Mouse (Mus musculus) olfactory bulb, adult 2 months (tissue): ENCODE data around the gene Olfr1449. TPM values are rescaled to one million over a fixed set of nuclear protein-coding genes. Genes with fewer than 3 reads are reported as not detected.
"Not testable (repeated sequence)": the region's sequence is repeated elsewhere in the genome, so short reads cannot be mapped to it uniquely, and the experiment has no call there.

ENCODE experiments used
- H3K27ac ChIP-seq: fragments of 200-500 bp; 2 replicates; pipeline ENCODE4 v1.5.1; 2012; ENCODE audit warnings: low read depth, low read length; ENCODE audit not compliant: insufficient read depth
- H3K4me1 ChIP-seq: fragments of 200-500 bp; 2 replicates; pipeline ENCODE4 v1.6.1; 2012; ENCODE audit warnings: low read length; ENCODE audit not compliant: control insufficient read depth, insufficient read depth
- H3K4me3 ChIP-seq: fragments of 200-500 bp; 2 replicates; pipeline ENCODE4 v1.5.1; 2012; ENCODE audit warnings: mild to moderate bottlenecking, low read depth, low read length, moderate library complexity; ENCODE audit not compliant: insufficient read depth
- CTCF ChIP-seq: fragments of 200-500 bp; IDR thresholded peaks from 2 replicates; pipeline ENCODE4 v1.5.1; 2012; ENCODE audit warnings: low read depth, mild to moderate bottlenecking, low read length, moderate library complexity; ENCODE audit not compliant: insufficient read depth
- POLR2A ChIP-seq: fragments of 200-500 bp; IDR thresholded peaks from 2 replicates; pipeline ENCODE4 v1.6.1; 2012; ENCODE audit warnings: mild to moderate bottlenecking, low read depth, low read length, moderate library complexity; ENCODE audit not compliant: insufficient read depth
- WGBS: fragments of 180-500 bp; shearing (Covaris S2); methylation state at CpG from one replicate; pipeline ENCODE4 v1.1.7; 2018; 5-methylcytosine and 5-hydroxymethylcytosine counted together
- polyA plus RNA-seq: library from polyadenylated mRNA; stranded (reverse); fragments of >200 nt; gene quantifications from 2 replicates; pipeline ENCODE4 v1.2.4, GENCODE M21; 2012; ENCODE audit warnings: low replicate concordance; ENCODE audit not compliant: missing spikeins, insufficient read depth, insufficient read length

Gene Olfr1449
- not detected in 2 replicates for polyA plus RNA-seq

DNA sequence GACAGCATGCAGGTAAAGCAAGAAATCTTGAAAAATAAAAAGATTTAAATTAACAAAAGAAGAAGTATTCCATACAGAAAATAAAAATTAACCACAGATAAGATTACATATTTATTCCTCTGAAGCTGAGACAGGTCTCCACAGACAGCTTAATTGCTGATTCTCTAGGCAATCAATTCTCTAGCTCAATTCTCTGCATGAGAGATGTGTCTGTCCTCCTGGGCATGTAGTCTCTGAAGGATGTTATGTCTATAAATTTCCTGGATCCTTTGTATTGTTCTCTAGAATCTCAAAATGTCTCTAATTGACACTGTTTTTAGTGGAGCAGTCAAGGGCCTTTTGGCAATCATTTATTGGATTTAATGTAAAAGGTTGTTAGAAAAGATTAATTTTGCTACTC, at the start of gene Olfr1449:
Gene Olfr1449, plus strand, starts transcription at position 301 of the 400 bp plus-strand sequence.
- Histone ChIP-seq H3K4me3 (no peak within 1 kb of the TSS), H3K4me1 (no peaks in the 10 kb centered on the region), H3K27ac (no peak within 1 kb of the TSS)
- no peak for TF ChIP-seq POLR2A
- TF ChIP-seq CTCF = no peak

DNA sequence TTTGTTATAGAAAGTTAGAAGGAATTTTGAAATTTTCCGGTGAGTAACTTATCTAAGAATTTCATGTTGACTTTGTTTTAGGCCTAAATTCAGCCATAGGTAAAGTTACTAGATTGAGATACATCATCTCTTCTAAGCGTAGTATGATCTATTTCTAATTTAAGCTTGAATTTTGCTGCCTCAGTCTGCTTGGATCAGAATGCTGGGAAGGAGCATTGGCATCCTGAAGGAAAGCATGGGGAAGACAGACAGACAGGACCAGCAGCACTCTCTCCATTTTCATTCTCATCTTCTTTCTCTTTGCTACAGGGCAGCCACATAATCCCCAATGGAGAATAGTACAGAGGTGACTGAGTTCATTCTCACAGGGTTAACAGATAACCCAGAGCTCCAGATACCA, 47.1 kb upstream of the Olfr1449 start, which contains the start of gene Olfr1445:
Gene Olfr1445, plus strand, starts transcription at position 301 of the 400 bp plus-strand sequence.
- Histone ChIP-seq H3K27ac (no peak within 1 kb of the TSS), H3K4me1 (no peaks in the 10 kb centered on the region), H3K4me3 (no peak within 1 kb of the TSS)
- 90% methylated on average over 2 of the region's 2 CpGs for whole genome bisulfite sequencing
- TF ChIP-seq POLR2A = no peak
- no peak for TF ChIP-seq CTCF

DNA sequence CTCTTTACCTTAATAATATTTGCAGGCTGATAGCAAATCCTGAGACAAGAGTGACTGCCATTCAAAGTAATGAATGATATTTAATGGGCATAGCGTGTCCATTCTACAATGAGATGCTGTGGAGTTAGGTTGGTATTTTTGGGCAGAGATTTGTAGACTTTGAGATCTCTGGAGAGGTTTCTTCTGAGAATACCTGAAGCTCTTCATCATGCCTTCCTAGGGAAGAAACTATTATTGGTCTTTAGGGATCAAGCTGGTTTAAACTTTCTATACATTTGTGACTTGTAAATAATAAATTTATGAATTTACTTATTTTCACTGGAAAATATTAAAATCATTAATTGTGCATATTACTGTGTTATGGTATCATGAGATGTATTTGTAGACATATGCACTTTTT, 37.2 kb upstream of the Olfr1449 start, which contains the start of gene Olfr1446:
Gene Olfr1446, minus strand, starts transcription at position 101 of the 400 bp plus-strand sequence.
- TF ChIP-seq CTCF = no peak
- TF ChIP-seq POLR2A = no peak
- no peaks in the 10 kb centered on the region for H3K4me1 ChIP-seq
- WGBS = 88% methylated on average over 1 of the region's 1 CpGs
- no peak within 1 kb of the TSS for H3K4me3 ChIP-seq
- no peak within 1 kb of the TSS for H3K27ac ChIP-seq

DNA sequence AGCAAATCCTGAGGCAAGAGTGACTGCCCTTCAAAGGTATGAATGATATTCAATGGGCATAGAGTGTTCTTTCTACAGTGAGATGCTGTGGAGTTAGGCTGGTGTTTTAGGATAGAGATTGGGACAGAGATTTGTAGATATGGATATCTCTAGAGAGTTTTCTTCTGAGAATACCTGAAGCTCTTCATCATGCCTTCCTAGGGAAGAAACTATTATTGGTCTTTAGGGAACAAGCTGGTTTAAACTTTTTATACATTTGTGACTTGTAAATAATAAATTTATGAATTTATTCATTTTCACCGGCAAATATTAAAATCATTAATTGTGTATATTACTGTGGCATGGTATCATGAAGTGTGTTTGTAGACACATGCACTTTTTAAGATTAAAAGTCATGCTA, 27.0 kb upstream of the Olfr1449 start, which contains the start of gene Olfr1447:
Gene Olfr1447, minus strand, starts transcription at position 101 of the 400 bp plus-strand sequence.
- Histone ChIP-seq H3K4me3 (no peak within 1 kb of the TSS), H3K4me1 (no peaks in the 10 kb centered on the region), H3K27ac (no peak within 1 kb of the TSS)
- WGBS = 92% methylated on average over 1 of the region's 1 CpGs
- TF ChIP-seq POLR2A (no peak), CTCF (no peak)

DNA sequence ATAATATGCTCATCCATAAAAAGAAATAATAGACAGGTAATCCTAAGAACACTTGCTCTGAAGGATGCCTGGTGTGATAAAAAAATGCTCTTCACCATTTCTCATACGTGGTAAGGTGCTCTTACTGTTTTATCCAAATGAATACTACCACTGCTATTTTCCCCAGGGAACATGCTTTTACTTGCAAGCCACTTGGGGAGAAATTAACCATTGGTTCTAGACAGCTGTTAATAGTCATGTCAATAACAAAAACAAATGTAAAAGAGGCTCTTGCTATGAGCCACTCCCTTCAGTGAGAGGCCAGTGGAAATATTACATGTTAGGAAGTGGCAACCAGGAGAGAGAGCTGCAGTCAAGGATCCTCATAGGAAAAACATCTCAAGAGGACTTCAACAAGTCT, 6.3 kb upstream of the Olfr1449 start, which contains the start of gene Olfr1448:
Gene Olfr1448, minus strand, starts transcription at position 101 of the 400 bp plus-strand sequence.
- WGBS = 67% methylated on average over 1 of the region's 1 CpGs
- Histone ChIP-seq H3K27ac (no peak within 1 kb of the TSS), H3K4me1 (no peaks in the 10 kb centered on the region), H3K4me3 (no peak within 1 kb of the TSS)
- no peak for TF ChIP-seq CTCF
- no peak for TF ChIP-seq POLR2A

DNA sequence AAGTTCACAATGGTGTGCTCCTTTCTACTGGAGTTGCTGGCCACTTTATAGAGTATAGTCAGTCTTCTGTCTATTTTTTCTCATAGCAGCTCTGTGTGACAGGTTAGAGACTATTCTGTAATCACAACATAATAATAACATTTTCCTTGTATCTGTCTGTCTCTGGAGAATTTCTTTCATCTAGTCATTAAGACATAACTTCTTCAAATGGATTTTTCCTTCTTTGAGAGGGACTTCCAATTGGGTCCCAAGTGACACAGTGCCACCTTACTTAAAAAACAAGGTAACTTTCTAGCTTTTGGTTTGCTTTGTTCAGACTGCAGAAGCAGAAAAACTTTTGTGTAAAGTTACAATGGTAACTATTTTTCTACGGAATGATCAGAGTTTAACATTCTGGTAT, 19.3 kb downstream of the Olfr1449 start, which contains the start of gene Olfr1450:
Gene Olfr1450, plus strand, starts transcription at position 301 of the 400 bp plus-strand sequence.
- TF ChIP-seq CTCF (no peak), POLR2A (no peak)
- H3K4me3 ChIP-seq = no peak within 1 kb of the TSS
- no peak within 1 kb of the TSS for H3K27ac ChIP-seq
- WGBS = 95% methylated on average over 1 of the region's 1 CpGs
- H3K4me1 ChIP-seq = no peaks in the 10 kb centered on the region

DNA sequence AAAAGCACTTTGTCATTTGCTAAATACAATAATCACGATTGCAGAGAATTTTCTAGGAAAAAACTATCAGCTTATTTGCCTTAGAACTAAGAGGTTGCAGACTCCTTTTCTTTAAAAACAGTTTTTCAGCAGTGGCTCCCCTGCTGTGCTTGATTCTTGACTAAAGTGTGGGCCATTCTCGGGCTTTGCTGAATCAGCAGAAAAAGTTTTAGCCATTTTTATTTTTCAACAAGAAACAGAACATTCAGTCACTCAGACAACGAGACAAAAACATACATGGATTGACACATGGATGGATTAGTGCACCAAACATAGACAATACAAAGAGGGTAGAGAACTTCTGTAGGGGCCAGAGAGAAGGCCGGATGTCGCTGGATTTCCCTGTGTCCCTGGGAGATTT, 39.4 kb downstream of the Olfr1449 start:
- not testable (repeated sequence) for H3K4me1 ChIP-seq, H3K27ac ChIP-seq, H3K4me3 ChIP-seq
- 82% methylated on average over 5 of the region's 5 CpGs for WGBS

Other genes with a start within 250 kb of the Olfr1449 start
- gene Keg1, start 235.1 kb upstream of the Olfr1449 start, polyA plus RNA-seq = not detected in 2 replicates
- not detected in 2 replicates for gene Cntf, start 165.2 kb upstream of the Olfr1449 start, polyA plus RNA-seq
- 94.6 and 138 TPM in 2 replicates for gene Zfp91, start 134.7 kb upstream of the Olfr1449 start, polyA plus RNA-seq
- not detected in 2 replicates for gene Lpxn, start 134.6 kb upstream of the Olfr1449 start, polyA plus RNA-seq
- not detected in 2 replicates for gene Gm5244, start 84.2 kb upstream of the Olfr1449 start, polyA plus RNA-seq
- not detected in 2 replicates for gene Olfr1444, start 73.6 kb upstream of the Olfr1449 start, polyA plus RNA-seq
- gene Olfr1445, start 47.0 kb upstream of the Olfr1449 start, polyA plus RNA-seq = not detected in 2 replicates
- gene Olfr1446, start 37.3 kb upstream of the Olfr1449 start, polyA plus RNA-seq = not detected in 2 replicates
- gene Olfr1447, start 27.1 kb upstream of the Olfr1449 start, polyA plus RNA-seq = not detected in 2 replicates
- gene Olfr1448, start 6.4 kb upstream of the Olfr1449 start, polyA plus RNA-seq = not detected in 2 replicates
- gene Olfr1450, start 19.4 kb downstream of the Olfr1449 start, polyA plus RNA-seq = not detected in 2 replicates
- not detected in 2 replicates for gene Olfr1451, start 64.2 kb downstream of the Olfr1449 start, polyA plus RNA-seq
- not detected in 2 replicates for gene Olfr1453, start 97.5 kb downstream of the Olfr1449 start, polyA plus RNA-seq
- not detected in 2 replicates for gene Olfr1454, start 129.8 kb downstream of the Olfr1449 start, polyA plus RNA-seq
- not detected in 2 replicates for gene Olfr1457, start 167.1 kb downstream of the Olfr1449 start, polyA plus RNA-seq
- not detected in 2 replicates for gene Olfr1458, start 175.9 kb downstream of the Olfr1449 start, polyA plus RNA-seq
- not detected in 2 replicates for gene Olfr1459, start 218.7 kb downstream of the Olfr1449 start, polyA plus RNA-seq
- not detected in 2 replicates for gene Olfr1461, start 232.2 kb downstream of the Olfr1449 start, polyA plus RNA-seq